Mouse (Mus musculus) midbrain, postnatal 0 days (tissue): ENCODE data around the gene Tmem259. TPM values are rescaled to one million over a fixed set of nuclear protein-coding genes. Genes with fewer than 3 reads are reported as not detected.

ENCODE experiments used
- ATAC-seq: fragments of 200-750 bp; cut with Nextera tagmentation; 2 replicates; pipeline ENCODE4 v1.8.0; 2017; ENCODE audit warnings: moderate number of reproducible peaks, mild to moderate bottlenecking, moderate TSS enrichment, moderate library complexity; ENCODE audit not compliant: low FRiP score
- DNase-seq: peaks from one replicate; pipeline ENCODE4 v3.0.0-alpha.2; 2015; ENCODE audit warnings: low spot score
- H3K27ac ChIP-seq: fragments of 300-500 bp; sonication (generic); 2 replicates; pipeline ENCODE4 v1.5.1; 2014; ENCODE audit warnings: low read depth, mild to moderate bottlenecking, low read length, mixed read lengths
- H3K27me3 ChIP-seq: fragments of 300-500 bp; sonication (generic); 2 replicates; pipeline ENCODE4 v1.6.1; 2014; ENCODE audit warnings: low read length, control low read depth, mixed read lengths; ENCODE audit not compliant: insufficient read depth
- H3K36me3 ChIP-seq: fragments of 300-500 bp; sonication (generic); 2 replicates; pipeline ENCODE4 v1.6.1; 2014; ENCODE audit warnings: low read length, control low read depth, mixed read lengths; ENCODE audit not compliant: insufficient read depth
- H3K4me1 ChIP-seq: fragments of 300-500 bp; sonication (generic); 2 replicates; pipeline ENCODE4 v1.6.1; 2014; ENCODE audit warnings: mild to moderate bottlenecking, control low read depth, antibody characterized with exemption, low read length, mixed read lengths; ENCODE audit not compliant: insufficient read depth
- H3K4me2 ChIP-seq: fragments of 300-500 bp; sonication (generic); 2 replicates; pipeline ENCODE4 v1.6.1; 2014; ENCODE audit warnings: low read depth, mild to moderate bottlenecking, low read length, mixed read lengths; ENCODE audit not compliant: poor library complexity, severe bottlenecking
- H3K4me3 ChIP-seq: fragments of 300-500 bp; sonication (generic); 2 replicates; pipeline ENCODE4 v1.5.1; 2014; ENCODE audit warnings: low read depth, mild to moderate bottlenecking, low read length, moderate library complexity
- H3K9ac ChIP-seq: fragments of 300-500 bp; sonication (generic); replicated peaks from 2 replicates; pipeline ENCODE4 v1.6.1; 2014; ENCODE audit warnings: mild to moderate bottlenecking, low read length, moderate library complexity, mixed read lengths; ENCODE audit not compliant: poor library complexity, severe bottlenecking
- H3K9me3 ChIP-seq: fragments of 300-500 bp; sonication (generic); 2 replicates; pipeline ENCODE4 v1.6.1; 2016; ENCODE audit warnings: low read length, control low read depth
- CTCF ChIP-seq: IDR thresholded peaks from 2 replicates; pipeline ENCODE4 v1.5.1; 2016; ENCODE audit warnings: antibody characterized with exemption, mild to moderate bottlenecking
- WGBS: fragments of 180-500 bp; shearing (Covaris S2); extraction: QIAGEN DNeasy Blood & Tissue Kit; methylation state at CpG from one replicate; pipeline ENCODE4 v1.1.7; 2014; 5-methylcytosine and 5-hydroxymethylcytosine counted together
- polyA plus RNA-seq: library from polyadenylated mRNA; unstranded; fragments of >200 nt; fragmentation: Nextera tagmentation; extraction: Ambion mirVana; gene quantifications from 2 replicates; pipeline ENCODE4 v1.2.1, GENCODE M21; 2015
- total RNA-seq: library from RNA; depleted of rRNA; stranded (reverse); fragments of >200 nt; gene quantifications from 2 replicates; pipeline ENCODE4 v1.2.3, GENCODE M21; 2014

Tmem259 gene
- total and polyA plus RNA-seq, 2 experiments from 2014 or later = 29.3 to 172 TPM

DNA sequence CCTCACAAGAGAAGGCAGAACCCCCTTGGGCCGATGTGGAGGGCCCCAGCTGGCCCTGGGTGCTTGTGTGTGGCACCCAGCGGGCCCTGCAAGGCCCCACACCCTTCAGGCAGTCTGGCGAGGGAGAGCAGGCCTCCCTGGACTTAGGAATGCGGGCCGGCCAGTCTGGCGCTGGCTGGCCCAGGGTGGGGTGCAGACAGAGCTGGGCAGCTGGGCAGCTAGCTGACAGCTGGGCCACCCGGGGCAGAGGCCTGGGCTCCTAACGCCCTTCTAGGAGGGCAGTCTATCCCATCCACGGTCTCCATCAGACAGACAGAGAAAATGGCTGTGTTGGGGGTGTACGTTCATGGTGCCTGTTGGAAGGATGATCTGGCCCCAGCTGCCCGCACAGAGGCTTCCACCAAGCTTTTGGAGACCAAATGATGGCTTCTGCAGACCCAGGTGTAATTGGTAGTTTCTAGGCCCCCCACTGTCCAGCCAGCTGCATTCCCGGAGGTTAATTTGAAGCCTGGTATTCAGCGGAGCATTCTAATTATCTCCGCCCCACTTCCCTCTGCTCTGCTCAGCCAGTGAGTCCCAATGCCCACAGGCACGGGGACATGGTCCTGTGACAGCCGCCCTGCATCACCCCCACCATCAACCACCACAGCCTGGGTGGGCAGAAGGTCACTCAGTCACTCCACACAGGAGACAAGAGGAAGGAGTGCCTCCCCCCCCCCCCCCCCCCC is 38.5 kb downstream of the Tmem259 start:
- Histone ChIP-seq H3K9me3 (no peaks in the 10 kb centered on the region), H3K4me3 (no peak overlapping the region), H3K27me3 (no peaks in the 10 kb centered on the region), H3K36me3 (peaks cover 12% of the 10 kb centered on the region), H3K4me1 (no peaks in the 10 kb centered on the region), H3K4me2 (no peak overlapping the region), H3K27ac (no peak overlapping the region; the same call in 1 of the 2 replicates), H3K9ac (0 out of 2 replicates have a peak overlapping the region, but pooled peaks have one; percentile 24)
- DNase-seq (no peak), ATAC-seq (no peak)
- TF ChIP-seq CTCF = no peak
- WGBS = 33% methylated on average over 16 of the region's 16 CpGs

GRCm38 (mm10) chr10:79943471-79943901 is 40.6 kb downstream of the Tmem259 start:
- Histone ChIP-seq H3K9me3 (no peaks in the 10 kb centered on the region), H3K27ac (no peak overlapping the region), H3K4me2 (no peak overlapping the region), H3K9ac (no peak overlapping the region), H3K4me1 (no peaks in the 10 kb centered on the region), H3K4me3 (no peak overlapping the region), H3K36me3 (peaks cover 4% of the 10 kb centered on the region; the same call in 1 of the 2 replicates), H3K27me3 (no peaks in the 10 kb centered on the region)
- ATAC-seq (no peak), DNase-seq (no peak)
- no peak for TF ChIP-seq CTCF
- WGBS = 77% methylated on average over 9 of the region's 9 CpGs

GRCm38 (mm10) chr10:79942988-79943387 is 41.1 kb downstream of the Tmem259 start:
- Histone ChIP-seq H3K4me1 (no peaks in the 10 kb centered on the region), H3K4me2 (no peak overlapping the region), H3K27me3 (no peaks in the 10 kb centered on the region), H3K9me3 (no peaks in the 10 kb centered on the region), H3K4me3 (no peak overlapping the region), H3K9ac (no peak overlapping the region), H3K27ac (no peak overlapping the region), H3K36me3 (peaks cover 4% of the 10 kb centered on the region; the same call in 1 of the 2 replicates)
- no peak for DNase-seq
- ATAC-seq = no peak
- no peak for TF ChIP-seq CTCF
- 95% methylated on average over 1 of the region's 1 CpGs for WGBS

DNA sequence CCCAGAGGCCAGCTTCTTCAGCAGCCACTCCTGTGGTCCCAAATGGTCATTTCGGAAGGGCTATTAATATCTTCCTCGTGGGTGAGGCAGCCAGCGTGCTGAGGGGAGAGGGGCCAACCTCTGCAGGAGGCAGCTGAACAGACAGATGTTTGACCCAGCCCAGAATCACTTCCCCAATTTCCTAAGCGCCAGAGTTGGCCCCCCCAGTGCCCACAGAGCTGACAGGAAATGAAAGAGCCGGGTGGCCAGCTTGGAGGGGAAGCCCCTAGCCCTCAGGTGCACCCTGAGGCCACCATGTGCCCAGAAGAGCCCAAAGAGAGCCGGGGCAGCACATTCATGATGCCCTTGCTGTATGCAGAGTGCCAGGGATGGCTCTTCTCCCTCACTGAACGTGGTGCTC is 43.4 kb downstream of the Tmem259 start:
- Histone ChIP-seq H3K9me3 (no peaks in the 10 kb centered on the region), H3K4me2 (no peak overlapping the region), H3K4me3 (no peak overlapping the region), H3K36me3 (0 out of 2 replicates have a peak, but pooled peaks cover 7% of the 10 kb centered on the region), H3K27me3 (no peaks in the 10 kb centered on the region), H3K4me1 (no peaks in the 10 kb centered on the region), H3K9ac (no peak overlapping the region), H3K27ac (no peak overlapping the region)
- whole genome bisulfite sequencing = 80% methylated on average over 7 of the region's 7 CpGs
- ATAC-seq (no peak), DNase-seq (no peak)
- no peak for TF ChIP-seq CTCF

- Histone ChIP-seq H3K36me3 (0 out of 2 replicates have a peak, but pooled peaks cover 11% of the 10 kb centered on the region), H3K4me3 (no peak overlapping the region), H3K9ac (no peak overlapping the region), H3K4me1 (no peaks in the 10 kb centered on the region), H3K27me3 (no peaks in the 10 kb centered on the region), H3K27ac (no peak overlapping the region), H3K9me3 (no peaks in the 10 kb centered on the region), H3K4me2 (no peak overlapping the region)
- ATAC-seq (no peak), DNase-seq (no peak)
- WGBS = 56% methylated on average over 11 of the region's 11 CpGs
- no peak for TF ChIP-seq CTCF
Measured at GRCm38 (mm10) chr10:79937775-79938526, 46.2 kb downstream of the Tmem259 start.
